Mouse (Mus musculus): ENCODE data around the gene Pigr.

- TF ChIP-seq CTCF (IDR thresholded peaks at IDR 0.05; ENCODE audit: borderline replicate concordance, extremely low read depth, insufficient read depth, insufficient read length): no peak
- no peak for TF ChIP-seq POLR2A (IDR thresholded peaks at IDR 0.05; ENCODE audit: borderline replicate concordance, extremely low read depth, insufficient read depth, insufficient read length, poor library complexity, severe bottlenecking)
These were observed 36.7 kb upstream of the Pigr start for GRCm38 (mm10) chr1:130789512-130790451.

All from brain, embryonic 14.5 days (tissue).